Mouse (Mus musculus) splenic B cell, adult 2 months (primary cell): ENCODE results near the gene Nr1i3.

Source experiments
- DNase-seq: peaks from one replicate; pipeline ENCODE4 v3.0.0-alpha.2; 2011; ENCODE audit warnings: low read depth, low spot score
- H3K27me3 ChIP-seq: 2 replicates; pipeline ENCODE4 v1.6.1; 2012; ENCODE audit warnings: mild to moderate bottlenecking, low read length, moderate library complexity, mixed read lengths; ENCODE audit not compliant: control insufficient read depth, poor library complexity, insufficient read depth, severe bottlenecking
- H3K36me3 ChIP-seq: 2 replicates; pipeline ENCODE4 v1.6.1; 2012; ENCODE audit warnings: mild to moderate bottlenecking, low read length, moderate library complexity, mixed read lengths; ENCODE audit not compliant: control insufficient read depth, poor library complexity, insufficient read depth, severe bottlenecking

The Nr1i3 gene

GRCm38 (mm10) chr1:171189476-171190114, 24.2 kb upstream of the Nr1i3 start:
- no peak for DNase-seq
- Histone ChIP-seq H3K36me3 (no peaks in the 10 kb centered on the region), H3K27me3 (no peaks in the 10 kb centered on the region)

GRCm38 (mm10) chr1:171190832-171191231, 22.9 kb upstream of the Nr1i3 start:
- DNase-seq: no peak
- Histone ChIP-seq H3K27me3 (no peaks in the 10 kb centered on the region), H3K36me3 (no peaks in the 10 kb centered on the region)

- no peaks in the 10 kb centered on the region for H3K27me3 ChIP-seq
- no peak for DNase-seq
- H3K36me3 ChIP-seq: no peaks in the 10 kb centered on the region
Observed at GRCm38 (mm10) chr1:171192283-171192682, 21.5 kb upstream of the Nr1i3 start.

GRCm38 (mm10) chr1:171193093-171193840, 20.5 kb upstream of the Nr1i3 start:
- Histone ChIP-seq H3K36me3 (no peaks in the 10 kb centered on the region), H3K27me3 (no peaks in the 10 kb centered on the region)
- DNase-seq: no peak

- H3K36me3 ChIP-seq: no peaks in the 10 kb centered on the region
- H3K27me3 ChIP-seq: no peaks in the 10 kb centered on the region
- DNase-seq: no peak
Observed at GRCm38 (mm10) chr1:171193911-171194830, 19.6 kb upstream of the Nr1i3 start.

DNA sequence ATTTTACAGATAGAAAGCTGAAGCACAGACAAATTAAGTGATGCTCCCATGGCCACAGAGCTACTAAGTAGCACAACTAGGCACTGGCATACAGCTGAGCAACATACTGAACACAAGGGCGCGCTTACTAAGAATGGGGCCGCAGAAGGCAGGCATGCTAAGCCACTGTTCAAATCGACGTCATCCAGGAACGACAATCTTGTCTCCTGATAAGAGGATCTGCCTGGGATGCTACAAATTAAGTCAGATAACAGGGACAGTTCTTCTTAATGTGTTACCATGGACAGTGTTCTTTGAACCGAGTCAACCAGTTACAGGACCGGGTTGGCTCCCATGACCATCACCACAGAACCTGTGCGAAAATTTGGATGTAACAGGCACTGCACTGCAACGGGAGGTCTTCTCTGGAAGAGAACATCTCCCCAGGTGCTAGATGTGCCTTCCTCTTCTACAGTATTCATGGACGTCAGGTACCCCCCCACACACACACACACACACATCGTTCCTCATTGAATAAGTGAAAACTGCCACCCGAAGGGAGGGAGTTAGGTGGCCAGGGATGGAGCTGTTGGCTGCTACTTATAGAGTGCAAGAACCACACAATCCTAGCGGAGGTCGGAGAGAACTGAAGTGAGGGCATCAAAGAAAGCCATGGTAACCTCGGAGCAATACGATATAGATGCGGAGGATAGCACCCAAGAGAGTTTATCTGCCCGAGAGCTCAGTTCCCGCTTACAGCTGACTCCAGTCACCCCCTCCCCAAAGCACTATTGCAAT, 18.5 kb upstream of the Nr1i3 start:
- Histone ChIP-seq H3K27me3 (no peaks in the 10 kb centered on the region), H3K36me3 (no peaks in the 10 kb centered on the region)
- peak; percentile 19 for DNase-seq

- DNase-seq: peak; percentile 29
- Histone ChIP-seq H3K36me3 (no peaks in the 10 kb centered on the region), H3K27me3 (no peaks in the 10 kb centered on the region)
Observed at GRCm38 (mm10) chr1:171195887-171196397, 17.8 kb upstream of the Nr1i3 start, which contains the start of gene Pcp4l1. Gene Pcp4l1, minus strand, starts transcription at chr1:171196268.

DNA sequence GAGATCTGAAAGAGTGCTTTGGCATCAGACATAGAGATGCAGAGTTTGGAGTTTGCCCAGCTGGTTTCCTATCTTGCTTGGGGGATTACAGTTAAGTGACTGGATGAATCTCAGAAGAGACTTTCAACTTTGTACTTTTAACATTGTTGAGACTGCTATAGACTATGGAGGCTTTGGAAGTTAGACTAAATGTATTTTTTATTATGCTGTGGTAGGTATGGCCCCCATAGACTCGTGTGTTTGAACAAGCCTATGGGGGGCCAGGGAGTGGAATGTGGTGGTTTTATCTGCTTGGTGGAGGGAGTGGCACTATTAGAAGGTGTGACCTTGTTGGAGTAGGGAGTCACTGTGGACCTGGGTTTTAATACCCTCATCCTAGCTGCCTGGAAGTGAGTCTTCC, 14.2 kb upstream of the Nr1i3 start:
- H3K36me3 ChIP-seq: no peaks in the 10 kb centered on the region
- no peaks in the 10 kb centered on the region for H3K27me3 ChIP-seq
- no peak for DNase-seq

GRCm38 (mm10) chr1:171200769-171201168, 13.0 kb upstream of the Nr1i3 start:
- Histone ChIP-seq H3K36me3 (no peaks in the 10 kb centered on the region), H3K27me3 (no peaks in the 10 kb centered on the region)
- no peak for DNase-seq

- no peaks in the 10 kb centered on the region for H3K36me3 ChIP-seq
- no peaks in the 10 kb centered on the region for H3K27me3 ChIP-seq
- no peak for DNase-seq
Observed at GRCm38 (mm10) chr1:171203471-171204248, 10.1 kb upstream of the Nr1i3 start.

- no peak for DNase-seq
- Histone ChIP-seq H3K27me3 (no peaks in the 10 kb centered on the region), H3K36me3 (no peaks in the 10 kb centered on the region)
Observed at GRCm38 (mm10) chr1:171204249-171204644, 9.5 kb upstream of the Nr1i3 start.

GRCm38 (mm10) chr1:171205704-171206493, 7.9 kb upstream of the Nr1i3 start:
- H3K27me3 ChIP-seq: no peaks in the 10 kb centered on the region
- no peaks in the 10 kb centered on the region for H3K36me3 ChIP-seq
- no peak for DNase-seq

DNA sequence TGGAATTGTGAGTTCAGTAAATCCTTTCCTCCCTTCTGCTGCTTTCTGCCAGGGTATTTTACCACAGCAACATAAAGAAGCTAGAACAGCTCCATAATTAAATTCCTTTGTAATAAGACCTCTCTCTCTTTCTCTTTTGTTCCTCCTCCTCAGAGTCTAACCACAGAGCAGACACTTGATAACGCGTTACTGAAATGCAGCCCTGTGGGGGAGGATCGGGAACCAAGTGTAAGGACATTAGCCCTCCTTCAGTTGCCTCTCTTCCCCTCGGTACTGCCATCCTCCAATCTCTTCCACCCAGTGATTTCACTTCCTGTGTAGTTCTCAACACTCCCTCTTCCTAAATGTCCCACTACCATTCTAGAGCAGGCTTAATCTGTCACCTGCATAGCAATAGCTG, 4.4 kb upstream of the Nr1i3 start:
- Histone ChIP-seq H3K27me3 (no peaks in the 10 kb centered on the region), H3K36me3 (no peaks in the 10 kb centered on the region)
- DNase-seq: no peak
